Mouse (Mus musculus): ENCODE results near the gene E130218I03Rik.
A peak's percentile ranks its signal among the peaks of the same experiment; 100 is the strongest.

The E130218I03Rik gene

DNA sequence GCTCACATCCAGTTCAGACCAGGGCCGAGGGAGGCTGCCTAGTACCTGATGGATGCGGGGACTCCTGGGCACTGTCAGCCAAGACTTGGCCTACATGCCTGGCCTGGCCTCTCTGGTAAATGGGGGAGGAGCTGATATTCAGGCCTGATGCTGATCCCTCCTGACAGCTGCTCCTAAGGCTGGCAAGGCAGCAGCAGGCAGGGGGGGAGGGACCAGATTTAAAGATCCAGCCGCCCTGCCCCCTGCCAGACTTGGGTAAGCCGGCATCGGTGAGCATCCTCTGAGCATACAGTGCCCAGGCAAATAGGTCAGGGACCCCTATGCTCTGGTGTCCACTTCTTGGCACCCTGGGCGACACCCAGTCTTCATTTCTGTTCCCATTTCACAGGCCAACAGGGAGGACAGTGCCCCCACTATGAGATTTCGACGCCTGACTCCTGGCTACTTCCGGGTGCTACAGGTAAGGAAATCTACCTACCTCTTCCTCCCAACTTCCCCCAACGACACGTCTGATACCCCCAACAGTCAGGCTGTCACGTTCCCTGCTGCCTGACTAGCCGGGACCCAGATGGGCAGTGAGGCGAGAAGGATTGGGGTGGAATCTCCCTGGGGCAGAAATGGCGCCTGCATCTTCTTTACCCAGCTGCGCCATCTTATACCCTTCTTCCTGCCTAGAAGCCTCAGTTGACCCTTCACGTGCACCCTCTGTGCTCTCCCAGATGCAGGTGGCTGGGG lies at the start of gene E130218I03Rik:
Gene E130218I03Rik (plus strand): TSS at position 147 of the 735 bp plus-strand sequence.
- no peak for DNase-seq (ENCODE audit: low spot score)

GRCm38 (mm10) chr4:134199371-134199770 lies 44.1 kb upstream of the E130218I03Rik start:
- no peak for DNase-seq (ENCODE audit: low spot score)

DNA sequence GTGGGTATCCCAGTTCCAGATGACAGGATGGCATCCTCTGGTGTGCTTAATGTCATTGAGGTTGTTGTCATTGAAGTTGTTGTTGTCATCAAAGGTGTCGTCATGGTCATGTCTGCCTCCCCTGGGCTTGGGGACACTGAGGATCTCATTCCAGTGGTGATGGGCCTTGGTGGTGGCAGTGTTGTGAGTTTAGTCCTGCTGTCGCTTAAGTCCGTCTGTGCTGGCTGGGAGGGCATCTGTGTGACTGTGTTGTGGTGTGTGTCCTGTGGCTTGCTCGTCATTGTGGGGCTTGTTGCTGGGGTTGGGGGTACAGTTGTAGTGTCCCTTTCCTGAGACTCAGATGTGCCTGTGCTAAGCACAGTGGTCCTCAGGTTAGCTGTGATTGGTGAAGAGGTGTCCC lies 40.6 kb upstream of the E130218I03Rik start, which contains the start of gene Gm7534:
Gene Gm7534 (minus strand): TSS at position 101 of the 400 bp plus-strand sequence.
- no peak for DNase-seq (ENCODE audit: low spot score)

- DNase-seq (ENCODE audit: low spot score), result no peak
Observed at GRCm38 (mm10) chr4:134203340-134203896, 40.0 kb upstream of the E130218I03Rik start.

DNA sequence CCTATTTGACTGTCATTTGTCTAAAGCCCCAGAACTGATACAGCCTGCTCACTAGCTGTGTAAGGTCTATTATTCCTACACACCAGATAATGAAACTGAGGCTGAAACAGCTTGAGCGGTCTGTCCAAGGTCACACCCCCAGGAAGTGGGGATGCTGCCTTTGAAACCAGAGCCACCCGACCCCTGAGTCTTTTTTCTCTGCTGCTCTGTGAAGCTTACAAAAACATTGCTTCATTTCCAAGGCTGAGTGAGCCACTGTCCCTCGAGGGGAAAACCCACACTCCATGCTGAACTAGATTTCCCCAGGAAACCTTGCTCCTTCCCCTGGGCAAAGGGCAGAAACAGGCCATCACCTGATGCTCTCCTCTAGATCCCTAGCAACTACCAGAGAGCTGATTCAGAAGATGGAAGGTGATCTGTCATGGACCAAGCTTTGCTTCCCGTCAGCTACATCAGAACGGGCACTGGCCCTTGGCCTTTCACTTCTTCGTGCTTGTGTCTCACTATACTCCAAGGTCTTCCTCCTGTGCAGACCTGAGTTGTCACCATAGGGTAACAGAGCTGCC lies 36.9 kb upstream of the E130218I03Rik start:
- DNase-seq (ENCODE audit: low spot score), result no peak

DNA sequence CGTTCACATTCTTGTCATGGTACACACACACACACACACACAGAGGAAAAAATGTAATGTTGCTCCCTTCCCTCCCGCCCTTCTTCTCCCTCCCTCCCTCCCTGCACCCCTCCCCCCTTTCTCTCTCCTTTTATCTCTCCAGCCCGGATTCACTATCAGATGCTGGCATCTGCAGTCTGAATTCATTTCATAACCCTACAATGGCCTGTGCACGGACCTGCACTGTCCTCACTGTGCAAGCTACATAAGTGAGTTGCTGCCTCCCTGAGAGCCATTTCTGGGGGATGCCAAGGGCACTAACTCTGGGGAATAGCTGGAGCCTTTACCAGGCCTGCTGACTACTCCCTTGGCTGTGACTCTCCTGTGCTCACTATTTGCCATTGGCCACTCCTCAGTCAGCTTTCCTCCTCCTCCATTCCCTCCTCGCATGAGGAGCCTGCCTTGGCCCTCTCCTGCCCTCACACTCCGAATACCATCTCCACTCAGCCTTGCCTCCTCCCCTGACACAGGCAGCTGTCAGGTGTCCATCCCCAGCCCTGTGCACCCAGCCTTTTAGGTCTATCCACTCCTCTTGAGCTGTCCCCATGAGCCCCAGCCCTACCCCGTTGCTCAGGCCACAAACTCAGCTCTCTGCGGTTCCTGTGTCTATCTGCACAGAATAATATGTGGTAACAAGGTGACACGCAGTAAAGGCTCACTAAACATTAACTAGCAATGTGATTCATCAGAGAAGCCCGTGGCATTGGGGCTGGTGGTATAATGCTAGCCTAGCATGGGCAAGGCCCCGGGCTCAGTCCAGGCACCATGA lies 20.5 kb upstream of the E130218I03Rik start:
- no peak for DNase-seq (ENCODE audit: low spot score)

DNA sequence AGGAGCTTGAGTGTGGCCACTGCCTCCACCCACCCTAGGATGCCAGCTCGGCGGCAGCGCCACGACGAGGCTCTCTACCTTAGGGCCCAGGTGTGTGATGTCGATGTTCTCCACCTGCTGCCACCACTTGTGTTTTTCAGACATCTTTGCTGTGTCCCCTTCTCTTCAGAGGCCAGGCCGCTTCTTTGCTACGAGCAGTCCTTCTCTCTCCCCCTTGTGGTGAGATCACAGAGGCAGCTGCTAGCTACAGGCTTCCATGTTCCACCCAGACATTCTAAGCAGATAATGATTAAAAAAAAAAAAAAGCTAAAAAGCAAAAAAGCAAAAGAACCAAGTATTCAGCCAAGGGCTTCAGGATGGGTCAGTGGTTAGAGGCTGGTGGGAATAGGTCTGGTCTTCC lies 16.3 kb upstream of the E130218I03Rik start, which contains the start of gene Catsper4:
Gene Catsper4 (minus strand): TSS at position 190 of the 400 bp plus-strand sequence.
- no peak for DNase-seq (ENCODE audit: low spot score)

DNA sequence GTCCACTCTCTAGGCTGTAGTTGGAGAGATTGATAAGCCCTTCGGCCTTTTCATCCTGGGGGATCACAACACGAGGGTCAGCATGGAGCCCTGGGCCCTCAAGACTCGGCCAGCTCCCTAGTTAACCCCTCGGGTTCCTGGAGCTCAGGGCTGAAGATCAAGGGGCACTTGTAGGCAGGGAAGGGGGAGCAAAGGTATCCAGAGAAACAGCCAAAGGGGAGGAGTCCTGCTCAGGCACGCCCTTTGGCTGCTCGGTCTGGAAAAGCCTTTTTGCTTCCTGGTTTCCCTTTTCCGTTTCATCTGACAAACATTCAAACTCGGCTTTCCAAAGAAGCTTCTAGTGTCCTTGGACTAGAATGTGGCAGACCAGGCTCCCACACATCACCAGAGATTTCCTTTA lies 13.0 kb upstream of the E130218I03Rik start:
- DNase-seq (ENCODE audit: low spot score), result no peak

DNA sequence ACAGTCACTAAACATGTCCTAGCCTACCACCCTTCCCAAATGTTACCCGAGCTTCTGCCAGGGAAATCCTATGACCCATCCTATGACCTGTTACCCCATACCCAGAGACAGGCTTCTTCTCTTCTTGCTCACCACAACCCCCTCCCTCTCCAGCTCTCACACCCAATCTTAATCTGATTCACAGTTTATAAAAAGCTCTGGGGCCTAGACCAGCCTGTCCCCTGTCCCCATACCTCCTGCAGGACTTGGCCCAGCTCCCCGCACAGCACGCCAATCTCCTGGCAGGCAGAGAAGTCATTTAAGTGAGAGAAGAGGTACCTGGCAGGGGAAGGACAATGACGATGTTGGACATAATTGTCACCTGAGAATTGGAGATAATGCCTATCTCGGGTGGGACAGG lies 8.6 kb upstream of the E130218I03Rik start:
- DNase-seq (ENCODE audit: low spot score), result no peak

GRCm38 (mm10) chr4:134237582-134238278 lies 5.7 kb upstream of the E130218I03Rik start:
- no peak for DNase-seq (ENCODE audit: low spot score)

- no peak for DNase-seq (ENCODE audit: low spot score)
Observed at GRCm38 (mm10) chr4:134238279-134238651, 5.2 kb upstream of the E130218I03Rik start, which contains the start of gene Cnksr1. TSS of gene Cnksr1 (minus strand) at chr4:134238399.

DNA sequence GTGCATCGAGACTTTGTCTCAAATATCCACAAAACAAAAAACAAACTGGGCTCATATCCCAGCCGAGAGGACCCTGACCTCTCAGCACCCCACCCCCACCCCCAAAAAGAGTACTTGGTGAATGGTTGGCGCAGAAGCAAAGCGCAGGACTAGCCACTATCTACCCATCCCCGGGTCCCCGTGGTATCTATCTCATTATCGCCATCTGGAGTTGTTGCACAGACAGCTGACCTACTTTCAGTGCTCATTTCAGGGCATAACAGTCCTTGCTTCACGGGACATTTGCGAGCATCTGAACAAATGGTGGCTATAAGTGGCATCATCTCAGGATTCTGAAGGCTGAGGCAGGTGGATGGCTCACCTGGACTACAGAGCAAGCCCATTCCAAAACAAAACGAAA lies 4.8 kb upstream of the E130218I03Rik start:
- DNase-seq (ENCODE audit: low spot score), result no peak

- DNase-seq (ENCODE audit: low spot score), result peak; percentile 95
Observed at GRCm38 (mm10) chr4:134245148-134245843, 1.8 kb downstream of the E130218I03Rik start, which contains the start of gene Zfp593. TSS of gene Zfp593 (minus strand) at chr4:134245592.

DNA sequence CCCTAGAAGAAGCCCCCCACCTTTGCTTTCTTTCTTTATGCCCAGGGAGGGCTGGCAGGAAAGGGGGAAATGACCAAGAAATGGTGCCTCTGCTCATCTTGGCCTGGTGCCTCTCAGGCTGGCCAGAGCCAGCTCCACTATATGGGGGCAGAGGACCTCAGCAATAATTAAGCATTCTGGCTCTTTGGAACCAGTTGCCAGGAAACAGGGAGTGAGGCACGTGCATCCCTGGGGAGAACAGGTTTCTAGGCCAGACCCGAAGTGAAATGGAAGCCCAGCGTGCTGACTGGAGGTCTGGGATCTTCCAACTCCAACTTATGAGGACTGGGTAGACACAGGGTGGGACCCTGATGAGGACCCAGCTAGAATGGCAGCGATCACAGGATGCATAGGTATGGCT lies 2.8 kb downstream of the E130218I03Rik start:
- no peak for DNase-seq (ENCODE audit: low spot score)

DNA sequence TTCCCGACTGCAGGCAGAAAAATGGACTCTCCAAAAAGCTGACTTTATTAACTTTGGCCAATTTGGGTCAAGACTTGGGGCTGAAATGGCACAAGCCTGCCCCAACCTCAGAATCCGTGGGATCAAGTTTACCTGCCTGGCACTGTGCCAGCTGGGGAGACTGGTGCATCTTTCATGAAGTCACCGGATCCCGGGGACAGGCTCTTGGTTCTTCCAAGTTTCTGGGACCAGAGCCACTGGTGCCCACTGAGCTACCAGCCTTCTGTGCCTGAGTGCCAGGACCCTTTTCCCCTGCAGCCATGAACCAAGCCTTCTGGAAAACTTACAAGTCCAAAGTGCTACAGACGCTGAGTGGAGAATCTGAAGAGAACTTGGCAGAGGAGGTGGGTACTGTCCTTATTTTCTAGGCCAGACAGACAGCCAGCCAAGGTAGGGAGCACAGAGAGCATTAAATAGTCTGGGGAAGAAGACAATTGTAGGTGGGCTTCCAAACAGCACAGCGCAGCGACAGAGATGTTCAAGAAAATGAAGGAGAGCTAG lies 3.3 kb downstream of the E130218I03Rik start, which contains the start of gene Gm30191:
Gene Gm30191 (plus strand): TSS at position 217 of the 540 bp plus-strand sequence.
- no peak for DNase-seq (ENCODE audit: low spot score)

DNA sequence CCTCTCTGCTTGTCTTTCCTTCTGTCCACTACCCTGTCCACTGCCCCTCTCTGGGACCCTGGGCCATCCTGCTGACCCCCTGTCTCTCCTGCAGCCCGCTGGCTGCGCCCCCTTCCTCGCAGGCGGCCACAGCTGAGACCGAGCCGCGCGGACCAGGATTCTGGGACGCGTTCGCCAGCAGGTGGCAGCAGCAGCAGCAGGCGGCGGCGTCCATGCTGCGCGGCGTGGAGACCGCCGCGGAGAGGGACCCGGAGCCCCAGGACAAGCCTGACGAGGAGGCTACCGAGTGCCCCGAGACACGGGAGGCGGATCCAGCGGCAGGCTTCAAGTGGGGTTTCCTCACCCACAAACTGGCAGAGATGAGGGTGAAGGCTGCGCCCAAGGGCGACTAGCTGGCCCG lies 6.2 kb downstream of the E130218I03Rik start:
- peak; percentile 67 for DNase-seq (ENCODE audit: low spot score)

DNA sequence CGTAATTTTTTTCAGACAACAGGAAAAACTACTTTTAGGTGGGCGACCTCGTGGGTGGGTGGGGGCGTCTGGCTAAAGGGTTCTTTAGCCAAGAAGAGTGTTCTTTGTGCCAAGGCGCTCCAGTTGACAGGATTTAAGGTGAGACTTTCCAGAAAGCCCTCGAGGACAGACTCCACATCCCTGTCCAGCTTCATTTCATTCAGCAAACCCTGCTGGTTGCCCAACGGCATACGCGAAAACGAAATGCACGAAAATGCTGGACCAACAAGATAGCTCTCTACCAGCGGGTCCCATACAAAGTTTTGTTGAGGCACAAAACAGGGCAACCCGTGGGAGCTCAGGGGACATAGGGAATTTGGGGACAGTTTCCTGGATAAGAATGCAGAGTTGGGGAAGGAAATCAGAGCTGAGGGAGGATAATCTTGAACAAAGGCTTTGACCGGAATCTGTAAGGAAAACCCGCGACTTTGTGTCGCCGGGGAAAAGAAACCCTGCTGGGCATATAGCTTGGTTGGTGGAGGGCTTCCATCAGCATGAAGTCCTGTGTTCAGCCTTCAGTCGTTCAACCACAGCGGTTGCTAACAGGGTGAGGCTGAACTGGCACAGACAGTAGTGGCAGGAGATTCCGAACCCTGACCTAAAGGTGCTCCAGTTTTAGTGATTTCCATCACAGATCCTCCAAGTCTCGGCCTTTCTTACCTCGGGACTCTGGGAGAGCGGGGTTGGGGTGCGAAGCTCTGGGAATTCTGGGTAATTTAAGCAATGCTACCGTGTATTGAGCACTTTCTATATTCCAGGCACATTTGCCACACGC lies 6.9 kb downstream of the E130218I03Rik start:
- no peak for DNase-seq (ENCODE audit: low spot score)

GRCm38 (mm10) chr4:134250930-134251240 lies 7.4 kb downstream of the E130218I03Rik start:
- no peak for DNase-seq (ENCODE audit: low spot score)

GRCm38 (mm10) chr4:134251241-134252130 lies 8.0 kb downstream of the E130218I03Rik start:
- no peak for DNase-seq (ENCODE audit: low spot score)
